Mouse (Mus musculus): ENCODE results near the gene Zdbf2. TPM values are rescaled to one million over a fixed set of nuclear protein-coding genes. Genes with fewer than 3 reads are reported as not detected.

Zdbf2 gene
- polyA plus RNA-seq, 1 experiment from 2014 or later: 10.8 TPM

- no peaks in the 10 kb centered on the region for H3K9me3 ChIP-seq (ENCODE audit: control insufficient read depth, low read length)
- H3K4me1 ChIP-seq (ENCODE audit: control insufficient read depth, insufficient read depth, low read length): no peaks in the 10 kb centered on the region
- no peak overlapping the region for H3K4me2 ChIP-seq (ENCODE audit: low read depth)
- ATAC-seq (ENCODE audit: insufficient read depth, low FRiP score, low TSS enrichment) (no peak), DNase-seq (ENCODE audit: low spot score) (no peak)
- H3K4me3 ChIP-seq (ENCODE audit: low read depth, low read length): no peak overlapping the region
- 53% methylated on average over 11 of the region's 11 CpGs for WGBS
- no peak overlapping the region for H3K9ac ChIP-seq (ENCODE audit: low read length)
- H3K27me3 ChIP-seq (ENCODE audit: control insufficient read depth, insufficient read depth, low read length): peaks cover 79% of the 10 kb centered on the region
- no peak overlapping the region for H3K27ac ChIP-seq (ENCODE audit: low read depth, low read length)
- H3K36me3 ChIP-seq (ENCODE audit: control insufficient read depth, insufficient read depth, low read length): no peaks in the 10 kb centered on the region
These were observed 13.7 kb upstream of the Zdbf2 start for GRCm38 (mm10) chr1:63259271-63259830.

- Histone ChIP-seq H3K9me3 (ENCODE audit: control insufficient read depth, low read length) (no peaks in the 10 kb centered on the region), H3K4me1 (ENCODE audit: control insufficient read depth, insufficient read depth, low read length) (no peaks in the 10 kb centered on the region), H3K36me3 (ENCODE audit: control insufficient read depth, insufficient read depth, low read length) (no peaks in the 10 kb centered on the region), H3K27ac (ENCODE audit: low read depth, low read length) (no peak overlapping the region), H3K27me3 (ENCODE audit: control insufficient read depth, insufficient read depth, low read length) (peaks cover 79% of the 10 kb centered on the region), H3K9ac (ENCODE audit: low read length) (no peak overlapping the region), H3K4me3 (ENCODE audit: low read depth, low read length) (no peak overlapping the region), H3K4me2 (ENCODE audit: low read depth) (no peak overlapping the region)
- 50% methylated on average over 17 of the region's 17 CpGs for WGBS
- ATAC-seq (ENCODE audit: insufficient read depth, low FRiP score, low TSS enrichment) (no peak), DNase-seq (ENCODE audit: low spot score) (no peak)
These were observed 12.9 kb upstream of the Zdbf2 start for GRCm38 (mm10) chr1:63259916-63260741.

DNA sequence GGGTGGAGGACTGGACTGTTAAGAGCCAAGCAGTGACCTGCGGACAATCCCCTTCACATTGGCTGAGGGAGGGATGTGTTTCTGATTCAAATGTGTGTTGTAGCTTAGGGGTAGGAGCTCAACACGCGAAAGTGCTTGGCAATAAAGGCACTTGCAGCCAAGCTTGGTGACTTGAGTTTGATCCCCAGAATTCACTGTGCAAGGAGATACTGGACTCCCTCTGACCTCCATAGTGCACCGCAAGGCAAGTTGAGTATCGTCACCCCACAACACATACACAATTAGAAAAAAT is 12.4 kb upstream of the Zdbf2 start:
- DNase-seq (ENCODE audit: low spot score): peak; percentile 46
- peaks cover 75% of the 10 kb centered on the region for H3K27me3 ChIP-seq (ENCODE audit: control insufficient read depth, insufficient read depth, low read length)
- H3K9me3 ChIP-seq (ENCODE audit: control insufficient read depth, low read length): no peaks in the 10 kb centered on the region
- no peak for ATAC-seq (ENCODE audit: insufficient read depth, low FRiP score, low TSS enrichment)
- H3K27ac ChIP-seq (ENCODE audit: low read depth, low read length): no peak overlapping the region
- H3K4me2 ChIP-seq (ENCODE audit: low read depth): no peak overlapping the region
- H3K4me1 ChIP-seq (ENCODE audit: control insufficient read depth, insufficient read depth, low read length): no peaks in the 10 kb centered on the region
- H3K36me3 ChIP-seq (ENCODE audit: control insufficient read depth, insufficient read depth, low read length): no peaks in the 10 kb centered on the region
- H3K4me3 ChIP-seq (ENCODE audit: low read depth, low read length): no peak overlapping the region
- H3K9ac ChIP-seq (ENCODE audit: low read length): no peak overlapping the region
- 35% methylated on average over 5 of the region's 5 CpGs for WGBS

GRCm38 (mm10) chr1:63261041-63261590 is 11.9 kb upstream of the Zdbf2 start:
- Histone ChIP-seq H3K9me3 (ENCODE audit: control insufficient read depth, low read length) (no peaks in the 10 kb centered on the region), H3K36me3 (ENCODE audit: control insufficient read depth, insufficient read depth, low read length) (no peaks in the 10 kb centered on the region), H3K9ac (ENCODE audit: low read length) (no peak overlapping the region), H3K4me2 (ENCODE audit: low read depth) (no peak overlapping the region), H3K27ac (ENCODE audit: low read depth, low read length) (no peak overlapping the region), H3K27me3 (ENCODE audit: control insufficient read depth, insufficient read depth, low read length) (peaks cover 75% of the 10 kb centered on the region), H3K4me1 (ENCODE audit: control insufficient read depth, insufficient read depth, low read length) (no peaks in the 10 kb centered on the region), H3K4me3 (ENCODE audit: low read depth, low read length) (no peak overlapping the region)
- no peak for DNase-seq (ENCODE audit: low spot score)
- WGBS: 53% methylated on average over 17 of the region's 17 CpGs
- no peak for ATAC-seq (ENCODE audit: insufficient read depth, low FRiP score, low TSS enrichment)

GRCm38 (mm10) chr1:63263671-63264070 is 9.4 kb upstream of the Zdbf2 start:
- H3K27me3 ChIP-seq (ENCODE audit: control insufficient read depth, insufficient read depth, low read length): peaks cover 73% of the 10 kb centered on the region

DNA sequence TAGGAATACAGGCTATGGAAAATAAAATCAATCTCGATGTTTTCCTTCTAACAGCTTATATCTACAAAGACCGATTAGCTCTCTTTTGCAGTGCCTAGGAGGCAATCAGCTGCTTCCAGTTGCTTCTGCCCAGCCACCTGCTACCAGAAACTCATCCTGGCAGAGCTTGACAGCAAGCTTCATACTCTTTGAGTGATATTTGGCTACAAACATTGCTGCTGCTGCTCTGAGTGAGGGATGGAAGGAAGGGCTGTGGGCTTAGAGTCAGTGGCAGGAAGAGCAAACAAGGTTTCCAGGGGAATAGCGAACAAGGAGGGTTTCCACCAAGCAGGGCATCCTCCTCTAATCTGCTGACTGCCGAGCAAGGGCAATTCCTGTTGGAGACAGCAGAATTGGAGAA is 7.6 kb upstream of the Zdbf2 start:
- 39% methylated on average over 4 of the region's 4 CpGs for WGBS
- no peak for ATAC-seq (ENCODE audit: insufficient read depth, low FRiP score, low TSS enrichment)

More at GRCm38 (mm10) chr1:63263671-63264070, 9.4 kb upstream of the Zdbf2 start:
- ATAC-seq (ENCODE audit: insufficient read depth, low FRiP score, low TSS enrichment): no peak
- Histone ChIP-seq H3K4me2 (ENCODE audit: low read depth) (no peak overlapping the region), H3K9ac (ENCODE audit: low read length) (no peak overlapping the region), H3K36me3 (ENCODE audit: control insufficient read depth, insufficient read depth, low read length) (no peaks in the 10 kb centered on the region), H3K4me1 (ENCODE audit: control insufficient read depth, insufficient read depth, low read length) (no peaks in the 10 kb centered on the region), H3K27ac (ENCODE audit: low read depth, low read length) (no peak overlapping the region), H3K9me3 (ENCODE audit: control insufficient read depth, low read length) (no peaks in the 10 kb centered on the region), H3K4me3 (ENCODE audit: low read depth, low read length) (no peak overlapping the region)
- WGBS: 40% methylated on average over 11 of the region's 11 CpGs
- no peak for DNase-seq (ENCODE audit: low spot score)

DNA sequence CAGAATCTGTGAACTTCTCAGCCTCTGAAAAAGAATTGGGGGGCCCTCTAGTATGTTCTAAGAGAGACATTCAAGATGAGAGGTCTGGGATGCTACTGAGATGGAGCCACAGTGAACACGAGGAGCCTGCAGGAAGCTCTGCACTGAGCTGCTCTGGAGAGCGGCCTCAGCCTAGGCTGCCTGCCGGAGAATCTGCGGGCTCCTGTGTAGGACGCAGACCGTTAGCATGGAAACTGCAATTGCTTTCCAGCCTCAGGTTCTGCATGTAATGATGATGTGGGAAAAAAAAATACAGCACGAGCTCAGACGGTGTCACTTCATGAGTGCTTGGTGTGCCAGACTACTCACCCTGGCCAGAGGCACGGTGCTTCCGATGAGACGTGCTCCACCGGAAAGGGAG is 6.9 kb upstream of the Zdbf2 start:
- WGBS: 37% methylated on average over 12 of the region's 12 CpGs
- Histone ChIP-seq H3K27me3 (ENCODE audit: control insufficient read depth, insufficient read depth, low read length) (peaks cover 80% of the 10 kb centered on the region), H3K4me2 (ENCODE audit: low read depth) (no peak overlapping the region), H3K27ac (ENCODE audit: low read depth, low read length) (no peak overlapping the region), H3K4me1 (ENCODE audit: control insufficient read depth, insufficient read depth, low read length) (no peaks in the 10 kb centered on the region), H3K4me3 (ENCODE audit: low read depth, low read length) (no peak overlapping the region), H3K36me3 (ENCODE audit: control insufficient read depth, insufficient read depth, low read length) (no peaks in the 10 kb centered on the region), H3K9me3 (ENCODE audit: control insufficient read depth, low read length) (no peaks in the 10 kb centered on the region), H3K9ac (ENCODE audit: low read length) (no peak overlapping the region)
- ATAC-seq (ENCODE audit: insufficient read depth, low FRiP score, low TSS enrichment): no peak
- no peak for DNase-seq (ENCODE audit: low spot score)

More for the DNA sequence above, 7.6 kb upstream of the Zdbf2 start:
- no peak for DNase-seq (ENCODE audit: low spot score)
- Histone ChIP-seq H3K27ac (ENCODE audit: low read depth, low read length) (no peak overlapping the region), H3K9me3 (ENCODE audit: control insufficient read depth, low read length) (no peaks in the 10 kb centered on the region), H3K4me2 (ENCODE audit: low read depth) (no peak overlapping the region), H3K4me3 (ENCODE audit: low read depth, low read length) (no peak overlapping the region), H3K27me3 (ENCODE audit: control insufficient read depth, insufficient read depth, low read length) (peaks cover 80% of the 10 kb centered on the region), H3K4me1 (ENCODE audit: control insufficient read depth, insufficient read depth, low read length) (no peaks in the 10 kb centered on the region), H3K36me3 (ENCODE audit: control insufficient read depth, insufficient read depth, low read length) (no peaks in the 10 kb centered on the region), H3K9ac (ENCODE audit: low read length) (no peak overlapping the region)

DNA sequence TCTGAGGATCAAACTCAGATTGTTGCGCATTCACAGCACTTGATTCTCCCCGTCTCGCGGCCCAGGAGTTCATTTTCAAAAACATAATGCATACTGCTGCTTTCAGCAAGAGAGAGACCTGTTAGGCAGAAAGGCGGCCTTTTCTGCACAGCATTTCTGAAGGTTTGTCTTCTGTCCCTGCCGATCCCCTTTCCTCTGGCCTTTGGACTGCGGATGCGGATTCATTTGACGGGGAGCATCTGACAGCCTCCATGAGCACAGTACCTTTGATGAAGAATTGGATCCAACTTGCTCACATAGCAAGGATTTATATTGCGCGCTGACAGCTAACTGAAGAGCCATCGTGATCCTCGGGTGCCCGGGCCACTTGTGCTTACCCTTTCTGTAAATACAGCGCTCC is 6.3 kb upstream of the Zdbf2 start:
- H3K4me3 ChIP-seq (ENCODE audit: low read depth, low read length): no peak overlapping the region
- peak; percentile 43 for DNase-seq (ENCODE audit: low spot score)
- WGBS: 42% methylated on average over 15 of the region's 15 CpGs
- no peak overlapping the region for H3K27ac ChIP-seq (ENCODE audit: low read depth, low read length)
- no peak overlapping the region for H3K4me2 ChIP-seq (ENCODE audit: low read depth)
- H3K4me1 ChIP-seq (ENCODE audit: control insufficient read depth, insufficient read depth, low read length): no peaks in the 10 kb centered on the region
- ATAC-seq (ENCODE audit: insufficient read depth, low FRiP score, low TSS enrichment): no peak
- no peaks in the 10 kb centered on the region for H3K9me3 ChIP-seq (ENCODE audit: control insufficient read depth, low read length)
- H3K9ac ChIP-seq (ENCODE audit: low read length): no peak overlapping the region
- peaks cover 79% of the 10 kb centered on the region for H3K27me3 ChIP-seq (ENCODE audit: control insufficient read depth, insufficient read depth, low read length)
- no peaks in the 10 kb centered on the region for H3K36me3 ChIP-seq (ENCODE audit: control insufficient read depth, insufficient read depth, low read length)
